ENCODE assay signal across 13 mouse cellular contexts in genomic region chr9:75666612-75667011, GRCm38 (mm10). TPM values are rescaled to one million over a fixed set of nuclear protein-coding genes. Genes with fewer than 3 reads are reported as not detected.
DNase-seq lines count a peak whose midpoint lies in the region; ATAC-seq and TF ChIP-seq lines count a peak whose summit lies in the region.
"Had no signal": no experiment of that assay in that cellular context is flagged by ENCODE, and none has a peak within 500 bp of the region (broad histone marks: within the 10 kb centered on the region; RNA-seq: fewer than 3 reads in every experiment).

No protein-coding gene starts in this region.

- no peaks in the 10 kb centered on the region for H3K9me3 ChIP-seq in heart, embryonic 12.5 days (replicated peaks)
- no peaks in the 10 kb centered on the region for H3K9me3 ChIP-seq in neural tube, embryonic 15.5 days (replicated peaks)
- H3K9me3 ChIP-seq: megakaryocyte, embryonic 14.5 days had no signal

- WGBS in heart, embryonic 12.5 days, result 44% methylated on average over 5 of the region's 5 CpGs
- 77% methylated on average over 5 of the region's 5 CpGs for WGBS in neural tube, embryonic 15.5 days

- no peak overlapping the region for H3K4me2 ChIP-seq in heart, embryonic 12.5 days
- no peak overlapping the region for H3K4me2 ChIP-seq in neural tube, embryonic 15.5 days
- H3K4me2 ChIP-seq: hindbrain, embryonic 14.5 days; liver, embryonic 11.5 days had no signal

- H3K9ac ChIP-seq in heart, embryonic 12.5 days, result no peak overlapping the region
- H3K9ac ChIP-seq in neural tube, embryonic 15.5 days (replicated peaks), result no peak overlapping the region
- H3K9ac ChIP-seq: hindbrain, embryonic 14.5 days had no signal

- no peak overlapping the region for H3ac ChIP-seq in C2C12 (ENCODE audit: control insufficient read depth, insufficient read length, low read depth)

- TF ChIP-seq CTCF in C2C12 (IDR thresholded peaks at IDR 0.05; ENCODE audit: control insufficient read depth, insufficient read depth, insufficient read length), result no peak

- H3K27ac ChIP-seq in heart, embryonic 12.5 days (ENCODE audit: poor library complexity, severe bottlenecking), result peak overlapping the region; percentile 6; the same call in 1 of the 2 replicates
- no peak overlapping the region for H3K27ac ChIP-seq in neural tube, embryonic 15.5 days (replicated peaks)
- H3K27ac ChIP-seq: hindbrain, embryonic 14.5 days; kidney, postnatal 0 days had no signal

- H3K36me3 ChIP-seq in heart, embryonic 12.5 days, result no peaks in the 10 kb centered on the region
- no peaks in the 10 kb centered on the region for H3K36me3 ChIP-seq in C2C12 (ENCODE audit: control insufficient read depth, insufficient read depth)
- H3K36me3 ChIP-seq in neural tube, embryonic 15.5 days, result peaks cover 55% of the 10 kb centered on the region

- H3K27me3 ChIP-seq in heart, embryonic 12.5 days (replicated peaks), result no peaks in the 10 kb centered on the region
- no peaks in the 10 kb centered on the region for H3K27me3 ChIP-seq in C2C12 (ENCODE audit: control insufficient read depth, insufficient read depth, insufficient read length)
- H3K27me3 ChIP-seq in neural tube, embryonic 15.5 days (replicated peaks), result no peaks in the 10 kb centered on the region
- H3K27me3 ChIP-seq: megakaryocyte, embryonic 14.5 days had no signal

- no peaks in the 10 kb centered on the region for H3K79me3 ChIP-seq in C2C12 (ENCODE audit: low read depth)

- no peak for DNase-seq in heart, adult 8-10 months (ENCODE audit: low spot score)
- peak; percentile 23 for DNase-seq in adrenal gland, postnatal 10 days
- DNase-seq in cerebellum, postnatal 10 days, result peak; percentile 78 to 82
- DNase-seq in thymus, adult 18-20 months, result no peak
- no peak for DNase-seq in spleen, adult 12 weeks (ENCODE audit: low spot score)
- DNase-seq: thymus, postnatal 4 days had no signal

- 0 out of 2 replicates have a peak, but pooled peaks have one; percentile 61 for ATAC-seq in heart, embryonic 12.5 days (ENCODE audit: insufficient number of reproducible peaks, low FRiP score)
- ATAC-seq in neural tube, embryonic 15.5 days (ENCODE audit: low FRiP score), result no peak

- H3K79me2 ChIP-seq in C2C12 (ENCODE audit: control insufficient read depth, insufficient read depth), result no peaks in the 10 kb centered on the region

- H3K4me1 ChIP-seq in heart, embryonic 12.5 days (replicated peaks), result no peaks in the 10 kb centered on the region
- H3K4me1 ChIP-seq in neural tube, embryonic 15.5 days, result no peaks in the 10 kb centered on the region
- H3K4me1 ChIP-seq: megakaryocyte, embryonic 14.5 days had no signal

- no peak overlapping the region for H3K4me3 ChIP-seq in heart, embryonic 12.5 days
- no peak overlapping the region for H3K4me3 ChIP-seq in C2C12 (ENCODE audit: insufficient read depth, poor library complexity, severe bottlenecking)
- no peak overlapping the region for H3K4me3 ChIP-seq in neural tube, embryonic 15.5 days (replicated peaks)
- H3K4me3 ChIP-seq: megakaryocyte, embryonic 14.5 days had no signal

TF ChIP-seq in C2C12, 6 proteins besides CTCF, POLR2A, EP300 and RAD21:
- TF ChIP-seq USF1 (IDR thresholded peaks at IDR 0.05; ENCODE audit: low read depth) (peak; percentile 30), MYOD1 (IDR thresholded peaks at IDR 0.05; ENCODE audit: control insufficient read depth, insufficient read length, low read depth) (no peak)
TF ChIP-seq in C2C12: peak in this region for 1.

RNA-seq across cellular contexts. Expression of gene Scg3, which starts 17.2 kb away (rescaled TPM):
- polyA plus RNA-seq in heart, embryonic 12.5 days (2016; fragmentation: Nextera tagmentation; extraction: Ambion mirVana), result 0.17 and 0.64 TPM in 2 replicates
- total RNA-seq in heart, adult 8-10 months (2022), result under 1 TPM in 3 of 4 experiments, not detected in 1; 0.19 to 0.60 (median 0.19) TPM
- not detected for polyA plus RNA-seq in C2C12 (2012; fragmentation: generic; extraction: Trizol)
- total RNA-seq in adrenal gland, postnatal 10 days (2021), result 10 to 100 TPM; 22.3 to 23.3 TPM
- 102 and 123 TPM in 2 replicates for polyA plus RNA-seq in neural tube, embryonic 15.5 days (2015; fragmentation: Nextera tagmentation; extraction: Ambion mirVana)

RNA-seq across cellular contexts. Expression of gene Lysmd2, which starts 41.1 kb away (rescaled TPM):
- 17.8 and 18.8 TPM in 2 replicates for polyA plus RNA-seq in heart, embryonic 12.5 days (2016; fragmentation: Nextera tagmentation; extraction: Ambion mirVana)
- 10 to 100 TPM in 2 of 4 experiments, 1 to 10 TPM in 2; 7.6 to 11.7 (median 9.2) TPM for total RNA-seq in heart, adult 8-10 months (2022)
- polyA plus RNA-seq in C2C12 (2012; fragmentation: generic; extraction: Trizol), result 11.1 TPM
- 10 to 100 TPM; 15.3 to 17.5 TPM for total RNA-seq in adrenal gland, postnatal 10 days (2021)
- polyA plus RNA-seq in neural tube, embryonic 15.5 days (2015; fragmentation: Nextera tagmentation; extraction: Ambion mirVana), result 33.8 and 39.5 TPM in 2 replicates

RNA-seq across cellular contexts. Expression of gene Tmod2, which starts 55.5 kb away (rescaled TPM):
- polyA plus RNA-seq in heart, embryonic 12.5 days (2016; fragmentation: Nextera tagmentation; extraction: Ambion mirVana), result 4.9 and 5.0 TPM in 2 replicates
- 1 to 10 TPM; 4.2 to 5.2 (median 4.4) TPM for total RNA-seq in heart, adult 8-10 months (2022)
- polyA plus RNA-seq in C2C12 (2012; fragmentation: generic; extraction: Trizol), result 0.27 TPM
- total RNA-seq in adrenal gland, postnatal 10 days (2021), result 10 to 100 TPM; 17.9 to 25.6 TPM
- 252 and 283 TPM in 2 replicates for polyA plus RNA-seq in neural tube, embryonic 15.5 days (2015; fragmentation: Nextera tagmentation; extraction: Ambion mirVana)

Comparison
In these comparisons a context has a peak if more than half of its experiments do, and no peak if none do; other contexts are left out.
1. DNase-seq: peak in adrenal gland, postnatal 10 days (single experiment) and cerebellum, postnatal 10 days (2 of 2); none in heart, adult 8-10 months (single experiment), thymus, adult 18-20 months (0 of 2) and spleen, adult 12 weeks (single experiment).
2. RNA of gene Scg3, which starts 17.2 kb away (polyA plus RNA-seq): 102 to 123 TPM in neural tube, embryonic 15.5 days; 0.17 to 0.64 TPM in heart, embryonic 12.5 days and not detected in C2C12 (single experiment); every median in the first group is over 10 times any median in the second.
3. RNA of gene Tmod2, which starts 55.5 kb away (polyA plus RNA-seq): 252 to 283 TPM in neural tube, embryonic 15.5 days; 4.9 to 5.0 TPM in heart, embryonic 12.5 days and 0.27 TPM in C2C12 (single experiment); every median in the first group is over 10 times any median in the second.